9 mouse cellular contexts compared by ENCODE assay signal in genomic region chr4:141874111-141874600, GRCm38 (mm10). TPM values are rescaled to one million over a fixed set of nuclear protein-coding genes. Genes with fewer than 3 reads are reported as not detected.
A peak's percentile ranks its signal among the peaks of the same experiment; 100 is the strongest.
DNase-seq lines count a peak whose midpoint lies in the region; ATAC-seq lines count a peak whose summit lies in the region.
"Had no signal": no experiment of that assay in that cellular context is flagged by ENCODE, and none has a peak within 500 bp of the region (broad histone marks: within the 10 kb centered on the region; RNA-seq: fewer than 3 reads in every experiment).

No protein-coding gene starts in this region.

- peaks cover 3% of the 10 kb centered on the region; the same call in 1 of the 2 replicates for H3K36me3 ChIP-seq in kidney, embryonic 15.5 days
- no peaks in the 10 kb centered on the region for H3K36me3 ChIP-seq in hindbrain, embryonic 11.5 days (ENCODE audit: control insufficient read depth, insufficient read depth, low read length)
- no peaks in the 10 kb centered on the region for H3K36me3 ChIP-seq in midbrain, embryonic 11.5 days (ENCODE audit: control insufficient read depth, insufficient read depth, low read length)

- H3K27ac ChIP-seq in kidney, embryonic 15.5 days = 0 out of 2 replicates have a peak overlapping the region, but pooled peaks have one; percentile 2
- peak overlapping the region; percentile 31; the same call in 1 of the 2 replicates for H3K27ac ChIP-seq in hindbrain, embryonic 11.5 days (ENCODE audit: low read depth, low read length)
- no peak overlapping the region for H3K27ac ChIP-seq in midbrain, embryonic 11.5 days (ENCODE audit: low read depth, low read length)

- H3K9me3 ChIP-seq in kidney, embryonic 15.5 days (replicated peaks) = no peaks in the 10 kb centered on the region
- H3K9me3 ChIP-seq in hindbrain, embryonic 11.5 days (ENCODE audit: control insufficient read depth, low read length) = no peaks in the 10 kb centered on the region
- no peaks in the 10 kb centered on the region for H3K9me3 ChIP-seq in midbrain, embryonic 11.5 days (ENCODE audit: control insufficient read depth, low read length)

- H3K4me1 ChIP-seq in kidney, embryonic 15.5 days = peaks cover 52% of the 10 kb centered on the region
- peaks cover 5% of the 10 kb centered on the region; the same call in 1 of the 2 replicates for H3K4me1 ChIP-seq in hindbrain, embryonic 11.5 days (replicated peaks; ENCODE audit: control insufficient read depth, insufficient read depth, low read length)
- H3K4me1 ChIP-seq in midbrain, embryonic 11.5 days (ENCODE audit: control insufficient read depth, insufficient read depth, low read length) = peaks cover 22% of the 10 kb centered on the region

- peak overlapping the region; percentile 53 for H3K9ac ChIP-seq in kidney, embryonic 15.5 days
- peak overlapping the region; percentile 70 for H3K9ac ChIP-seq in hindbrain, embryonic 11.5 days (ENCODE audit: low read depth, low read length)
- H3K9ac ChIP-seq in midbrain, embryonic 11.5 days (ENCODE audit: low read length) = peak overlapping the region; percentile 87

- peak overlapping the region; percentile 71 for H3K4me3 ChIP-seq in kidney, embryonic 15.5 days (replicated peaks)
- H3K4me3 ChIP-seq in hindbrain, embryonic 11.5 days (ENCODE audit: low read depth, low read length) = peak overlapping the region; percentile 67
- H3K4me3 ChIP-seq in midbrain, embryonic 11.5 days (ENCODE audit: low read depth, low read length) = peak overlapping the region; percentile 75

- H3K27me3 ChIP-seq in kidney, embryonic 15.5 days = peaks cover 17% of the 10 kb centered on the region
- no peaks in the 10 kb centered on the region for H3K27me3 ChIP-seq in hindbrain, embryonic 11.5 days (ENCODE audit: control insufficient read depth, insufficient read depth, low read length)
- H3K27me3 ChIP-seq in midbrain, embryonic 11.5 days (ENCODE audit: control insufficient read depth, insufficient read depth, low read length) = no peaks in the 10 kb centered on the region

- no peak for DNase-seq in kidney, postnatal 36 days
- peak; percentile 27 for DNase-seq in Muller cell, postnatal 12 days (ENCODE audit: inconsistent ontology term)
- DNase-seq in hindbrain, embryonic 11.5 days (ENCODE audit: low spot score) = no peak
- peak; percentile 89 for DNase-seq in midbrain, embryonic 11.5 days (ENCODE audit: low spot score, missing footprints)
- no peak for DNase-seq in left cerebral cortex, adult 8-10 months (ENCODE audit: low spot score in 2 of 2)
- DNase-seq in urinary bladder, adult 2 months (ENCODE audit: low spot score) = no peak
- DNase-seq in right cerebral cortex, adult 2 months (ENCODE audit: low spot score in 2 of 2) = no peak

- WGBS in kidney, embryonic 15.5 days = under 1% methylated on average over 19 of the region's 19 CpGs
- 2% methylated on average over 19 of the region's 19 CpGs for WGBS in hindbrain, embryonic 11.5 days
- 2% methylated on average over 19 of the region's 19 CpGs for WGBS in midbrain, embryonic 11.5 days

- peak; percentile 9 for ATAC-seq in kidney, embryonic 15.5 days (replicated peaks; ENCODE audit: low FRiP score)
- ATAC-seq in hindbrain, embryonic 11.5 days (ENCODE audit: low FRiP score) = peak; percentile 31
- peak; percentile 20; the same call in 1 of the 2 replicates for ATAC-seq in midbrain, embryonic 11.5 days (ENCODE audit: low FRiP score)

- peak overlapping the region; percentile 96 for H3K4me2 ChIP-seq in kidney, embryonic 15.5 days
- peak overlapping the region; percentile 98 for H3K4me2 ChIP-seq in hindbrain, embryonic 11.5 days (replicated peaks; ENCODE audit: low read depth, low read length)
- peak overlapping the region; percentile 87 for H3K4me2 ChIP-seq in midbrain, embryonic 11.5 days

RNA-seq across cellular contexts. Expression of gene Efhd2, which starts 0.6 kb away (rescaled TPM):
- polyA plus RNA-seq in kidney, embryonic 15.5 days (2015; fragmentation: Nextera tagmentation; extraction: Ambion mirVana) = 53.9 and 56.7 TPM in 2 replicates
- 25.0 and 26.1 TPM in 2 replicates for polyA plus RNA-seq in hindbrain, embryonic 11.5 days (2014; fragmentation: Nextera tagmentation; extraction: Ambion mirVana)
- 34.7 and 36.3 TPM in 2 replicates for polyA plus RNA-seq in midbrain, embryonic 11.5 days (2014; fragmentation: Nextera tagmentation; extraction: Ambion mirVana)
- total RNA-seq in left cerebral cortex, adult 8-10 months (2022) = 100 to 1,000 TPM; 257 to 276 (median 261) TPM
- polyA plus RNA-seq in urinary bladder, adult 2 months (2012; rRNA removed) = 79.2 and 95.6 TPM in 2 replicates

RNA-seq across cellular contexts. Expression of gene Ctrc, which starts 28.0 kb away (rescaled TPM):
- polyA plus RNA-seq in kidney, embryonic 15.5 days (2015; fragmentation: Nextera tagmentation; extraction: Ambion mirVana) = not detected in 2 replicates
- polyA plus RNA-seq in hindbrain, embryonic 11.5 days (2014; fragmentation: Nextera tagmentation; extraction: Ambion mirVana) = not detected in 2 replicates
- not detected in 2 replicates for polyA plus RNA-seq in midbrain, embryonic 11.5 days (2014; fragmentation: Nextera tagmentation; extraction: Ambion mirVana)
- total RNA-seq in left cerebral cortex, adult 8-10 months (2022) = not detected
- polyA plus RNA-seq in urinary bladder, adult 2 months (2012; rRNA removed) = not detected in 2 replicates
- polyA plus RNA-seq: brain, embryonic 14.5 days had no signal

RNA-seq across cellular contexts. Expression of gene Cela2a, which starts 48.2 kb away (rescaled TPM):
- 0.19 TPM in 1 of 2 replicates, not detected in the other for polyA plus RNA-seq in kidney, embryonic 15.5 days (2015; fragmentation: Nextera tagmentation; extraction: Ambion mirVana)
- polyA plus RNA-seq in hindbrain, embryonic 11.5 days (2014; fragmentation: Nextera tagmentation; extraction: Ambion mirVana) = not detected in 2 replicates
- not detected in 2 replicates for polyA plus RNA-seq in midbrain, embryonic 11.5 days (2014; fragmentation: Nextera tagmentation; extraction: Ambion mirVana)
- not detected for total RNA-seq in left cerebral cortex, adult 8-10 months (2022)
- polyA plus RNA-seq in urinary bladder, adult 2 months (2012; rRNA removed) = 0.29 and 1.3 TPM in 2 replicates

Comparison
In these comparisons a context has a peak if more than half of its experiments do, and no peak if none do; other contexts are left out.
1. DNase-seq: peak in Muller cell, postnatal 12 days (single experiment) and midbrain, embryonic 11.5 days (single experiment); none in kidney, postnatal 36 days (0 of 2), hindbrain, embryonic 11.5 days (single experiment), left cerebral cortex, adult 8-10 months (0 of 2), urinary bladder, adult 2 months (single experiment) and right cerebral cortex, adult 2 months (0 of 2).
2. Peak in every context shown above with its lines, with median percentiles within 50 percentile points of each other: ATAC-seq, H3K4me2 ChIP-seq, H3K4me3 ChIP-seq and H3K9ac ChIP-seq.